8 mouse cellular contexts compared by ENCODE assay signal in the genomic region with DNA sequence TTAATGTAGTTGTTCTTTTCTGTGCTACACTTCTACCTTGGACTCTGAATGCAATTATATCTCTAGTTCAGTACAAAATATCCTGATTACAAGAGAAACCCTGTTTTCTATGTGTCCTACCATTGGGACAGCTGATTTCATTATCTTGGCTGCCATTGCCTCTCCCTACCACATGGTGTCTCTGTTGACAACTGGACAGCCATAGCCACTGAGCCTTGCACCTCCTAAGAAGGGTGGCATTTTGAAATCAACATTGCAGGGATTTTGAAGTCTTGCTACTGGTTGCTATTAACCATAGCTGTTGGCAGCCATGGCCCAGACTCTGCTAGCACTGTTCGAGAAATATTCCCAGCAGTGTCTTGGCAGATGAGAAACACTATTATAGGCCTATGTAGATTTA. TPM values are rescaled to one million over a fixed set of nuclear protein-coding genes. Genes with fewer than 3 reads are reported as not detected.
DNase-seq lines count a peak whose midpoint lies in the region; ATAC-seq and TF ChIP-seq lines count a peak whose summit lies in the region.

No protein-coding gene starts in this region.

- no peak overlapping the region for H3K27ac ChIP-seq in bone marrow, adult 2 months (ENCODE audit: control insufficient read depth, insufficient read depth, low read depth, low read length, poor library complexity)
- no peak overlapping the region for H3K27ac ChIP-seq in hindbrain, embryonic 11.5 days (ENCODE audit: low read depth, low read length)

- H3K9ac ChIP-seq in hindbrain, embryonic 11.5 days (ENCODE audit: low read depth, low read length), result no peak overlapping the region

- no peaks in the 10 kb centered on the region for H3K36me3 ChIP-seq in hindbrain, embryonic 11.5 days (ENCODE audit: control insufficient read depth, insufficient read depth, low read length)

- no peaks in the 10 kb centered on the region for H3K27me3 ChIP-seq in hindbrain, embryonic 11.5 days (ENCODE audit: control insufficient read depth, insufficient read depth, low read length)

- no peaks in the 10 kb centered on the region for H3K4me1 ChIP-seq in bone marrow, adult 2 months (ENCODE audit: control insufficient read depth, insufficient read depth, low read length)
- no peaks in the 10 kb centered on the region for H3K4me1 ChIP-seq in hindbrain, embryonic 11.5 days (replicated peaks; ENCODE audit: control insufficient read depth, insufficient read depth, low read length)

- H3K9me3 ChIP-seq in hindbrain, embryonic 11.5 days (ENCODE audit: control insufficient read depth, low read length), result no peaks in the 10 kb centered on the region

- no peak overlapping the region for H3K4me3 ChIP-seq in bone marrow, adult 2 months (replicated peaks; ENCODE audit: control insufficient read depth, low read depth, low read length)
- no peak overlapping the region for H3K4me3 ChIP-seq in hindbrain, embryonic 11.5 days (ENCODE audit: low read depth, low read length)

- 25% methylated on average over 1 of the region's 1 CpGs for WGBS in bone marrow, adult 2 months
- WGBS in hindbrain, embryonic 11.5 days, result 45% methylated on average over 1 of the region's 1 CpGs

- DNase-seq in MN1 (ENCODE audit: low spot score), result peak; percentile 34
- peak; percentile 54 for DNase-seq in fibroblast of lung, adult 2 months (ENCODE audit: low read depth)
- peak; percentile 71 for DNase-seq in hindbrain, embryonic 11.5 days (ENCODE audit: low spot score)
- DNase-seq in layer of hippocampus, adult 8-10 months (ENCODE audit: low spot score in 2 of 2), result peak; percentile 30 to 56
- peak; percentile 51 for DNase-seq in lung, postnatal 10 days
- peak; percentile 34 for DNase-seq in ovary, postnatal 36 days (ENCODE audit: low spot score)
- no peak for DNase-seq in c-Kit-positive CD71-positive TER-119-positive erythroid progenitor cells, embryonic 14.5 days (ENCODE audit: low spot score)

- peak; percentile 38 for TF ChIP-seq CTCF in bone marrow, adult 2 months (IDR thresholded peaks at IDR 0.05; ENCODE audit: control insufficient read depth, insufficient read depth, low read length)

- H3K4me2 ChIP-seq in hindbrain, embryonic 11.5 days (replicated peaks; ENCODE audit: low read depth, low read length), result no peak overlapping the region

- no peak for TF ChIP-seq POLR2A in bone marrow, adult 2 months (IDR thresholded peaks at IDR 0.05; ENCODE audit: borderline replicate concordance, control insufficient read depth, low read depth, low read length)

- peak; percentile 85 for ATAC-seq in hindbrain, embryonic 11.5 days (ENCODE audit: low FRiP score)

RNA-seq across cellular contexts. Expression of gene Glrb, which starts 45.1 kb away (rescaled TPM):
- polyA plus RNA-seq in bone marrow, adult 2 months (2011; ENCODE audit: insufficient read depth, insufficient read length, low replicate concordance, missing spikeins), result not detected in 2 replicates
- 13.7 and 14.7 TPM in 2 replicates for polyA plus RNA-seq in hindbrain, embryonic 11.5 days (2014; fragmentation: Nextera tagmentation; extraction: Ambion mirVana)
- 100 to 1,000 TPM; 135 to 158 (median 148) TPM for total RNA-seq in layer of hippocampus, adult 8-10 months (2022)
